Mouse (Mus musculus) MEL (cell line): Measurements from ENCODE around the gene Gm16181.

ENCODE experiments used
- CTCF ChIP-seq, 3 experiments: IDR thresholded peaks in 2 of 3; conservative IDR thresholded peaks in 1 of 3; 2 replicates each; pipeline ENCODE4 v1.5.1; 2011 to 2012; ENCODE audit warnings: low read length in 3 of 3, low read depth in 2 of 3, mild to moderate bottlenecking in 2 of 3, improper control_type of control experiment in 1 of 3, inconsistent platforms in 1 of 3, mixed read lengths in 1 of 3, moderate library complexity in 1 of 3; ENCODE audit not compliant: control insufficient read depth in 1 of 3, insufficient read depth in 1 of 3, poor library complexity in 1 of 3, severe bottlenecking in 1 of 3
- MXI1 ChIP-seq: IDR thresholded peaks from 2 replicates; pipeline ENCODE4 v1.6.1; 2011; ENCODE audit warnings: mild to moderate bottlenecking, low read depth, low read length, improper control_type of control experiment
- ZKSCAN1 ChIP-seq: IDR thresholded peaks from 2 replicates; pipeline ENCODE4 v1.6.1; 2012; ENCODE audit warnings: low read depth, mild to moderate bottlenecking, inconsistent platforms, low read length, improper control_type of control experiment, moderate library complexity

DNA sequence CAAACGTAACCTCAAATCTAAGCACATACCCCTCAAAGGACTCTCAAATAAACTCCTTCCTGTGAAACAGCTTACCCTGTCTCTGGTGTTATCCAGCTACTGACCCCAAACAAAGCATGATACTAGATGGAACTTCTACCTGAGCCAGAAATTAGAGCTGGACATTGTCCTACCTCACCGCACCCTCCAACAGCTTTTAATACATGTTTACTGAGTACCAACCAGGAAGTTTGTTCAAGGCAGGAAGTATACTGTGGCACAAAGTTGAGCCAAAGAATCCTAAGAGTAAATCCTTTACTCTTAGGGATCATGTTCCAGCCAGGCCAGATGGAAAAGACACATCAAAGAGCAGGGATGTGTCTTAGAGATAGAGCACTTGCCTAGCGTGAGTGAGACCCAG lies 10.0 kb upstream of the Gm16181 start:
- TF ChIP-seq ZKSCAN1 = no peak
- TF ChIP-seq MXI1 = no peak
- no peak for TF ChIP-seq CTCF (IDR thresholded peaks at IDR 0.05 in 2 of 3, conservative IDR thresholded peaks at IDR 0.05 in 1 of 3; ENCODE audit: control insufficient read depth in 1 of 3, insufficient read depth in 1 of 3, low read depth in 2 of 3, low read length in 3 of 3, poor library complexity in 1 of 3, severe bottlenecking in 1 of 3)
